Mouse (Mus musculus): ENCODE results near the gene Ly6g6f. TPM values are rescaled to one million over a fixed set of nuclear protein-coding genes. Genes with fewer than 3 reads are reported as not detected.
A peak's percentile ranks its signal among the peaks of the same experiment; 100 is the strongest.

Gene Ly6g6f
- total RNA-seq, 4 experiments from 2014 or later, result 0.50 to 0.54 TPM; not detected in 2

GRCm38 (mm10) chr17:35106522-35106921, 21.1 kb upstream of the Ly6g6f start:
- DNase-seq (ENCODE audit: low spot score in 2 of 2), result no peak

GRCm38 (mm10) chr17:35105740-35106389, 20.5 kb upstream of the Ly6g6f start:
- no peak for DNase-seq (ENCODE audit: low spot score in 2 of 2)

- no peak for DNase-seq (ENCODE audit: low spot score in 2 of 2)
Observed at GRCm38 (mm10) chr17:35104754-35105153, 19.3 kb upstream of the Ly6g6f start.

- no peak for DNase-seq (ENCODE audit: low spot score in 2 of 2)
Observed at GRCm38 (mm10) chr17:35104079-35104478, 18.7 kb upstream of the Ly6g6f start.

GRCm38 (mm10) chr17:35103221-35103690, 17.8 kb upstream of the Ly6g6f start:
- no peak for DNase-seq (ENCODE audit: low spot score in 2 of 2)

- no peak for DNase-seq (ENCODE audit: low spot score in 2 of 2)
Observed at GRCm38 (mm10) chr17:35102299-35102698, 16.9 kb upstream of the Ly6g6f start.

GRCm38 (mm10) chr17:35101161-35101560, 15.8 kb upstream of the Ly6g6f start:
- DNase-seq (ENCODE audit: low spot score in 2 of 2), result no peak

GRCm38 (mm10) chr17:35100196-35100765, 14.9 kb upstream of the Ly6g6f start:
- DNase-seq (ENCODE audit: low spot score in 2 of 2), result no peak

- DNase-seq (ENCODE audit: low spot score in 2 of 2), result peak in 1 of 2 experiments; percentile 76
Observed at GRCm38 (mm10) chr17:35097164-35097655, 11.8 kb upstream of the Ly6g6f start.

- no peak for DNase-seq (ENCODE audit: low spot score in 2 of 2)
Observed at GRCm38 (mm10) chr17:35096597-35096996, 11.2 kb upstream of the Ly6g6f start.

- no peak for DNase-seq (ENCODE audit: low spot score in 2 of 2)
Observed at GRCm38 (mm10) chr17:35094475-35095365, 9.3 kb upstream of the Ly6g6f start.

GRCm38 (mm10) chr17:35092403-35093198, 7.2 kb upstream of the Ly6g6f start:
- no peak for DNase-seq (ENCODE audit: low spot score in 2 of 2)

GRCm38 (mm10) chr17:35090166-35090932, 4.9 kb upstream of the Ly6g6f start:
- no peak for DNase-seq (ENCODE audit: low spot score in 2 of 2)

GRCm38 (mm10) chr17:35088825-35089644, 3.6 kb upstream of the Ly6g6f start, which contains the start of gene Abhd16a:
Gene Abhd16a, plus strand, starts transcription at chr17:35089263.
- peak; percentile 93 for DNase-seq (ENCODE audit: low spot score in 2 of 2)

- DNase-seq (ENCODE audit: low spot score in 2 of 2), result no peak
Observed at GRCm38 (mm10) chr17:35088151-35088550, 2.7 kb upstream of the Ly6g6f start.

- DNase-seq (ENCODE audit: low spot score in 2 of 2), result no peak
Observed at GRCm38 (mm10) chr17:35083929-35084497, 1.4 kb downstream of the Ly6g6f start.

- DNase-seq (ENCODE audit: low spot score in 2 of 2), result no peak
Observed at GRCm38 (mm10) chr17:35082841-35083576, 2.4 kb downstream of the Ly6g6f start.

- DNase-seq (ENCODE audit: low spot score in 2 of 2), result no peak
Observed at GRCm38 (mm10) chr17:35080710-35081109, 4.7 kb downstream of the Ly6g6f start.
